Mouse (Mus musculus) embryonic facial prominence, embryonic 14.5 days (tissue): ENCODE data around the gene Ankle2. TPM values are rescaled to one million over a fixed set of nuclear protein-coding genes. Genes with fewer than 3 reads are reported as not detected.

ENCODE experiments used
- ATAC-seq: fragments of 200-750 bp; cut with Nextera tagmentation; 2 replicates; pipeline ENCODE4 v1.8.0; 2017; ENCODE audit warnings: low read depth, moderate number of reproducible peaks, moderate TSS enrichment
- DNase-seq: peaks from one replicate; pipeline ENCODE4 v3.0.0-alpha.2; 2015; ENCODE audit warnings: low spot score
- H3K27ac ChIP-seq: fragments of 300-500 bp; sonication (generic); replicated peaks from 2 replicates; pipeline ENCODE4 v1.5.1; 2014; ENCODE audit warnings: low read depth, mild to moderate bottlenecking, low read length, moderate library complexity
- H3K27me3 ChIP-seq: fragments of 300-500 bp; sonication (generic); replicated peaks from 2 replicates; pipeline ENCODE4 v1.6.1; 2014; ENCODE audit warnings: low read length; ENCODE audit not compliant: control insufficient read depth, insufficient read depth
- H3K36me3 ChIP-seq: fragments of 300-500 bp; sonication (generic); 2 replicates; pipeline ENCODE4 v1.6.1; 2014; ENCODE audit warnings: low read length, mixed read lengths; ENCODE audit not compliant: control insufficient read depth, insufficient read depth
- H3K4me1 ChIP-seq: fragments of 300-500 bp; sonication (generic); 2 replicates; pipeline ENCODE4 v1.6.1; 2014; ENCODE audit warnings: antibody characterized with exemption, low read length; ENCODE audit not compliant: control insufficient read depth, insufficient read depth
- H3K4me2 ChIP-seq: fragments of 300-500 bp; sonication (generic); 2 replicates; pipeline ENCODE4 v1.6.1; 2014; ENCODE audit warnings: low read depth, mild to moderate bottlenecking, low read length, moderate library complexity, mixed read lengths
- H3K4me3 ChIP-seq: fragments of 300-500 bp; sonication (generic); 2 replicates; pipeline ENCODE4 v1.5.1; 2014; ENCODE audit warnings: low read depth, mild to moderate bottlenecking, low read length
- H3K9ac ChIP-seq: fragments of 300-500 bp; sonication (generic); 2 replicates; pipeline ENCODE4 v1.6.1; 2014; ENCODE audit warnings: low read depth, mild to moderate bottlenecking, low read length, moderate library complexity, mixed read lengths
- H3K9me3 ChIP-seq: fragments of 300-500 bp; sonication (generic); 2 replicates; pipeline ENCODE4 v1.6.1; 2016; ENCODE audit warnings: low read length; ENCODE audit not compliant: control insufficient read depth
- WGBS: fragments of 180-500 bp; shearing (Covaris S2); extraction: QIAGEN DNeasy Blood & Tissue Kit; methylation state at CpG from one replicate; pipeline ENCODE4 v1.1.7; 2014; 5-methylcytosine and 5-hydroxymethylcytosine counted together
- polyA plus RNA-seq: library from polyadenylated mRNA; unstranded; fragments of >200 nt; fragmentation: Nextera tagmentation; extraction: Ambion mirVana; gene quantifications from 2 replicates; pipeline ENCODE4 v1.2.1, GENCODE M21; 2014

Gene Ankle2
- polyA plus RNA-seq, 1 experiment from 2014 or later: 26.5 TPM

GRCm38 (mm10) chr5:110270242-110270641 is 39.4 kb downstream of the Ankle2 start:
- H3K4me2 ChIP-seq: peak overlapping the region; percentile 34; the same call in 1 of the 2 replicates
- peaks cover 19% of the 10 kb centered on the region for H3K36me3 ChIP-seq
- no peaks in the 10 kb centered on the region for H3K9me3 ChIP-seq
- WGBS: 93% methylated on average over 6 of the region's 6 CpGs
- no peaks in the 10 kb centered on the region for H3K27me3 ChIP-seq
- peaks cover 7% of the 10 kb centered on the region; the same call in 1 of the 2 replicates for H3K4me1 ChIP-seq
- H3K27ac ChIP-seq: no peak overlapping the region
- H3K9ac ChIP-seq: no peak overlapping the region
- no peak for ATAC-seq
- H3K4me3 ChIP-seq: no peak overlapping the region
- no peak for DNase-seq

DNA sequence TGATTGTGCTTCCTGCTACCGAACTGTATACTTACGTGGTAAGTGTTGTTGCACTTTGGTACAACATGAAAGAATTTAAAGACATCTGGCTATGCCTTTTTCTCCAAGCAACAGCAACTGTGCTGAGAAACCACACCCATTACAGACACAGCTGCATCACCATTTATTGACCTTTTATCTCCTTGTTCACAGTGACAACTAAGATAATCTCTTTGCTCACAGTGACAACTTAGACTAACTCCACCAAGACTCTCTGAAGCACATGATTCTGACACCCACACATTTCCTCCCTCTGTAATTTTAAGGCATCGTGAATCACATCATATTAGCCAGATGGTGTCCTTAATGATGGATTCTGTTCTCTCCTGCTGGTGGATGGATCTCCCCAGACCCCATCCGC is 43.3 kb downstream of the Ankle2 start:
- Histone ChIP-seq H3K9me3 (no peaks in the 10 kb centered on the region), H3K9ac (no peak overlapping the region), H3K4me2 (no peak overlapping the region), H3K36me3 (no peaks in the 10 kb centered on the region), H3K27me3 (no peaks in the 10 kb centered on the region), H3K4me3 (no peak overlapping the region), H3K27ac (no peak overlapping the region), H3K4me1 (no peaks in the 10 kb centered on the region)
- DNase-seq (no peak), ATAC-seq (no peak)
- WGBS: 80% methylated on average over 4 of the region's 4 CpGs

- no peaks in the 10 kb centered on the region for H3K4me1 ChIP-seq
- H3K9me3 ChIP-seq: no peaks in the 10 kb centered on the region
- H3K4me3 ChIP-seq: no peak overlapping the region
- no peak overlapping the region for H3K4me2 ChIP-seq
- H3K9ac ChIP-seq: no peak overlapping the region
- H3K27me3 ChIP-seq: no peaks in the 10 kb centered on the region
- H3K36me3 ChIP-seq: no peaks in the 10 kb centered on the region
- no peak for DNase-seq
- 51% methylated on average over 2 of the region's 2 CpGs for WGBS
- ATAC-seq: no peak
- no peak overlapping the region for H3K27ac ChIP-seq
These were observed 44.0 kb downstream of the Ankle2 start for GRCm38 (mm10) chr5:110274846-110275245.

GRCm38 (mm10) chr5:110276391-110276790 is 45.6 kb downstream of the Ankle2 start:
- Histone ChIP-seq H3K9ac (no peak overlapping the region), H3K27ac (no peak overlapping the region), H3K36me3 (no peaks in the 10 kb centered on the region), H3K27me3 (no peaks in the 10 kb centered on the region), H3K4me3 (no peak overlapping the region), H3K4me2 (no peak overlapping the region), H3K4me1 (no peaks in the 10 kb centered on the region), H3K9me3 (no peaks in the 10 kb centered on the region)
- 73% methylated on average over 2 of the region's 2 CpGs for WGBS
- no peak for ATAC-seq
- DNase-seq: no peak

DNA sequence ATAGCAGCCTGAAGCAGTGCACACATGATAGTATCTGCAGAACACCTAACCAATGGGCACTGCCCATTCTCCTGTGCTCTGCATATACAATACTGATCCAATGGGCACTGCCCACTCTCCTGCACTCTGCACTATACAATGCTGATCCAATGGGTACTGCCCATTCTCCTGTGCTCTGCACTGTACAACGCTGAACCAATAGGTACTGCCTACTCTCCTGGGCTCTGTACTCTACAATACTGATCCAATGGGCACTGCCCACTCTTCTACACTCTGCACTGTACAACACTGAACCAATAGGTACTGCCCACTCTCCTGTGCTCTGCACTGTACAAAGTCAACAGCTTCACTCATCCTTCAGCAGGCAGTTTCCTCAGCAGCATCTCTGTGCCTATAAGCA is 46.1 kb downstream of the Ankle2 start:
- ATAC-seq (no peak), DNase-seq (no peak)
- Histone ChIP-seq H3K27ac (no peak overlapping the region), H3K4me2 (no peak overlapping the region), H3K4me1 (no peaks in the 10 kb centered on the region), H3K27me3 (no peaks in the 10 kb centered on the region), H3K36me3 (no peaks in the 10 kb centered on the region), H3K4me3 (no peak overlapping the region), H3K9me3 (no peaks in the 10 kb centered on the region), H3K9ac (no peak overlapping the region)
- WGBS: 100% methylated on average over 1 of the region's 1 CpGs

- no peak overlapping the region for H3K4me3 ChIP-seq
- no peak overlapping the region for H3K9ac ChIP-seq
- ATAC-seq (no peak), DNase-seq (no peak)
- H3K4me1 ChIP-seq: no peaks in the 10 kb centered on the region
- H3K9me3 ChIP-seq: no peaks in the 10 kb centered on the region
- peaks cover 16% of the 10 kb centered on the region for H3K27me3 ChIP-seq
- H3K27ac ChIP-seq: no peak overlapping the region
- H3K4me2 ChIP-seq: no peak overlapping the region
- WGBS: 65% methylated on average over 2 of the region's 2 CpGs
- no peaks in the 10 kb centered on the region for H3K36me3 ChIP-seq
These were observed 51.2 kb downstream of the Ankle2 start for GRCm38 (mm10) chr5:110281984-110282383.

GRCm38 (mm10) chr5:110284536-110284935 is 53.7 kb downstream of the Ankle2 start:
- H3K27ac ChIP-seq: no peak overlapping the region
- H3K4me1 ChIP-seq: no peaks in the 10 kb centered on the region
- DNase-seq: peak; percentile 19
- no peak overlapping the region for H3K4me2 ChIP-seq
- H3K4me3 ChIP-seq: no peak overlapping the region
- peaks cover 4% of the 10 kb centered on the region; the same call in 1 of the 2 replicates for H3K36me3 ChIP-seq
- no peak for ATAC-seq
- whole genome bisulfite sequencing: 19% methylated on average over 4 of the region's 4 CpGs
- H3K9me3 ChIP-seq: no peaks in the 10 kb centered on the region
- H3K9ac ChIP-seq: no peak overlapping the region
- H3K27me3 ChIP-seq: peaks cover 16% of the 10 kb centered on the region

DNA sequence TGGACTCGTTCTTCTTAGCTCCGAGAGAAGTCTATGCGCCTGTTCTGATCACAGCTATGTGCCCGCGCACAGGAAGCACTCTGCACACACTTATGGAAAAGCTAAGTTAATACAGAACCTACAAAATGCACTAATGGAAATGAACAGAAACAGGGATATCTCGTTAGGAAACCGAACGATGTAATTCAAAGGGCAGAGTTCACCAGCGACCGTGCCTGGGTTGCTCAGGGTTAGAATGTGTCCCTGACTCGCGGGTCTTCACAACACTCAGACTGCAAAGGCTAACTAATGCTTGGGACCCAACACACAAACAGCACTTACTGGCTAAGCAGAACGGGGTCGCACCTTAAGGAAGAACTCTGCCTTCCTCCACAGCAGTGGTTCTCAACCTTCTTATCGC is 54.4 kb downstream of the Ankle2 start:
- H3K4me3 ChIP-seq: peak overlapping the region; percentile 78
- ATAC-seq (no peak), DNase-seq (no peak)
- no peak overlapping the region for H3K27ac ChIP-seq
- H3K36me3 ChIP-seq: peaks cover 10% of the 10 kb centered on the region; the same call in 1 of the 2 replicates
- H3K4me1 ChIP-seq: no peaks in the 10 kb centered on the region
- peak overlapping the region; percentile 98 for H3K4me2 ChIP-seq
- H3K9ac ChIP-seq: 0 out of 2 replicates have a peak overlapping the region, but pooled peaks have one; percentile 88
- H3K27me3 ChIP-seq: peaks cover 16% of the 10 kb centered on the region
- WGBS: 10% methylated on average over 15 of the region's 15 CpGs
- no peaks in the 10 kb centered on the region for H3K9me3 ChIP-seq

DNA sequence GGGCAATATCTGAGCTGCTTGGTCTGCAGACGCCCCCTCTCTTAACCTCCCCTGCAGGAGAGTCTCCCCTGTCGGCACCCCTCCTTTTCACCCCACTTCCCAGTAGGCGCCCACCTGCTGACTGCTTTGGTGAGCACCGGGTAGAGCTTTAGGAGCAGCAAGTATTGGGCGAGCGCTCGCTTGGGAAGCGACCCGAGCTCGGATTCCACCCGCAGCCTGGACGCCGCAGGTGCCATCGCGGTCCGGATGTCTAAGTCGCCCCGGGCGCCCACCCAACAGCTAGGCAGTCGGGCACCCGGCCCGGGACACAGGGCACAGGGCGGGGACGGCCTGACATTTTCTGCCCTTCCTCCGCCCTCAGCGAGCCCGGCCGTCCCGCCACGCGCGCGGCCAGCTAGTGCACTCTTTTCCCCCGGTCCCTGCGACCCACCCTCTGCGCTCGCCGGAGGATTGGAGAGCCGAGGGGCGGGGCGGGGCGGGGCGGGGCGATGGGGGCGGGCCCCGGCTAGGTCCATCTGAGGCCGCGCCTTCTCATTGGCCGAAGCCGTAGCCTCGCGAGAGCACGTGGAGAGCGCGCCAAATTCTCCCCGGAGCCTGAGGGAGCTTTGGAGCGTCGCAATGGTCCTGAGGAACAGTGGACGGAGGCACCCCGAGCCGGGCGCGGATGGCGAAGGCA is 55.1 kb downstream of the Ankle2 start, which contains the start of the genes Pxmp2 and Pole:
Gene Pxmp2 (minus strand): TSS at position 417 of the 676 bp plus-strand sequence.
Gene Pole (plus strand): TSS at position 537 of the 676 bp plus-strand sequence.
- Histone ChIP-seq H3K36me3 (peaks cover 17% of the 10 kb centered on the region; the same call in 1 of the 2 replicates), H3K27me3 (peaks cover 16% of the 10 kb centered on the region), H3K4me3 (peak within 1 kb of the TSS; percentile 78), H3K4me1 (no peaks in the 10 kb centered on the region), H3K4me2 (peak within 1 kb of the TSS; percentile 98), H3K9me3 (no peaks in the 10 kb centered on the region), H3K27ac (peak within 1 kb of the TSS; percentile 76), H3K9ac (peak within 1 kb of the TSS; percentile 88)
- ATAC-seq (peak; percentile 99), DNase-seq (peak; percentile 97)
- WGBS: under 1% methylated on average over 36 of the region's 64 CpGs
